Mouse (Mus musculus) midbrain, embryonic 10.5 days (tissue): Measurements from ENCODE around the gene Nxt1. TPM values are rescaled to one million over a fixed set of nuclear protein-coding genes. Genes with fewer than 3 reads are reported as not detected.

ENCODE experiments used
- DNase-seq: peaks from one replicate; pipeline ENCODE4 v3.0.0-alpha.2; 2017; ENCODE audit warnings: low spot score
- H3K27ac ChIP-seq: fragments of 300-500 bp; sonication (generic); replicated peaks from 2 replicates; pipeline ENCODE4 v1.5.1; 2016; ENCODE audit warnings: mild to moderate bottlenecking
- H3K27me3 ChIP-seq: fragments of 300-500 bp; sonication (generic); 2 replicates; pipeline ENCODE4 v1.6.1; 2016; ENCODE audit warnings: low read depth, mild to moderate bottlenecking; ENCODE audit not compliant: poor library complexity, severe bottlenecking
- H3K36me3 ChIP-seq: fragments of 300-500 bp; sonication (generic); 2 replicates; pipeline ENCODE4 v1.6.1; 2016; ENCODE audit warnings: mild to moderate bottlenecking, moderate library complexity
- H3K4me1 ChIP-seq: fragments of 300-500 bp; sonication (generic); 2 replicates; pipeline ENCODE4 v1.6.1; 2016
- H3K4me3 ChIP-seq: fragments of 300-500 bp; sonication (generic); 2 replicates; pipeline ENCODE4 v1.5.1; 2016; ENCODE audit warnings: mild to moderate bottlenecking, moderate library complexity
- H3K9me3 ChIP-seq: fragments of 300-500 bp; sonication (generic); replicated peaks from 2 replicates; pipeline ENCODE4 v1.6.1; 2016; ENCODE audit warnings: mild to moderate bottlenecking
- WGBS: fragments of 180-500 bp; shearing (Covaris S2); methylation state at CpG from one replicate; pipeline ENCODE4 v1.1.7; 2016; 5-methylcytosine and 5-hydroxymethylcytosine counted together
- polyA plus RNA-seq: library from polyadenylated mRNA; unstranded; fragments of >200 nt; fragmentation: Nextera tagmentation; extraction: Ambion mirVana; gene quantifications from 2 replicates; pipeline ENCODE4 v1.2.1, GENCODE M21; 2016

Gene Nxt1
- polyA plus RNA-seq, 1 experiment from 2014 or later, result 152 TPM

- Histone ChIP-seq H3K27ac (no peak overlapping the region), H3K4me1 (no peaks in the 10 kb centered on the region), H3K27me3 (no peaks in the 10 kb centered on the region), H3K4me3 (no peak overlapping the region), H3K36me3 (peaks cover 28% of the 10 kb centered on the region), H3K9me3 (no peaks in the 10 kb centered on the region)
- no peak for DNase-seq
- WGBS, result 81% methylated on average over 15 of the region's 15 CpGs
These were observed 34.2 kb downstream of the Nxt1 start for GRCm38 (mm10) chr2:148706409-148707201.

GRCm38 (mm10) chr2:148707202-148707530 is 34.8 kb downstream of the Nxt1 start:
- H3K27me3 ChIP-seq, result no peaks in the 10 kb centered on the region
- H3K36me3 ChIP-seq, result peaks cover 33% of the 10 kb centered on the region
- 66% methylated on average over 6 of the region's 6 CpGs for WGBS
- no peak for DNase-seq
- H3K4me3 ChIP-seq, result no peak overlapping the region
- no peak overlapping the region for H3K27ac ChIP-seq
- H3K9me3 ChIP-seq, result no peaks in the 10 kb centered on the region
- H3K4me1 ChIP-seq, result no peaks in the 10 kb centered on the region

GRCm38 (mm10) chr2:148712326-148712725 is 39.9 kb downstream of the Nxt1 start:
- 86% methylated on average over 3 of the region's 3 CpGs for WGBS
- no peak overlapping the region for H3K27ac ChIP-seq

GRCm38 (mm10) chr2:148717072-148717471 is 44.7 kb downstream of the Nxt1 start:
- DNase-seq, result no peak
- no peak overlapping the region for H3K27ac ChIP-seq
- peaks cover 8% of the 10 kb centered on the region for H3K4me1 ChIP-seq
- H3K9me3 ChIP-seq, result no peaks in the 10 kb centered on the region
- H3K27me3 ChIP-seq, result no peaks in the 10 kb centered on the region
- peaks cover 3% of the 10 kb centered on the region; the same call in 1 of the 2 replicates for H3K36me3 ChIP-seq
- H3K4me3 ChIP-seq, result no peak overlapping the region
- WGBS, result 65% methylated on average over 2 of the region's 2 CpGs

More at GRCm38 (mm10) chr2:148712326-148712725, 39.9 kb downstream of the Nxt1 start:
- peaks cover 5% of the 10 kb centered on the region for H3K4me1 ChIP-seq
- no peak for DNase-seq
- no peak overlapping the region for H3K4me3 ChIP-seq
- H3K27me3 ChIP-seq, result no peaks in the 10 kb centered on the region
- H3K36me3 ChIP-seq, result peaks cover 29% of the 10 kb centered on the region
- no peaks in the 10 kb centered on the region for H3K9me3 ChIP-seq

DNA sequence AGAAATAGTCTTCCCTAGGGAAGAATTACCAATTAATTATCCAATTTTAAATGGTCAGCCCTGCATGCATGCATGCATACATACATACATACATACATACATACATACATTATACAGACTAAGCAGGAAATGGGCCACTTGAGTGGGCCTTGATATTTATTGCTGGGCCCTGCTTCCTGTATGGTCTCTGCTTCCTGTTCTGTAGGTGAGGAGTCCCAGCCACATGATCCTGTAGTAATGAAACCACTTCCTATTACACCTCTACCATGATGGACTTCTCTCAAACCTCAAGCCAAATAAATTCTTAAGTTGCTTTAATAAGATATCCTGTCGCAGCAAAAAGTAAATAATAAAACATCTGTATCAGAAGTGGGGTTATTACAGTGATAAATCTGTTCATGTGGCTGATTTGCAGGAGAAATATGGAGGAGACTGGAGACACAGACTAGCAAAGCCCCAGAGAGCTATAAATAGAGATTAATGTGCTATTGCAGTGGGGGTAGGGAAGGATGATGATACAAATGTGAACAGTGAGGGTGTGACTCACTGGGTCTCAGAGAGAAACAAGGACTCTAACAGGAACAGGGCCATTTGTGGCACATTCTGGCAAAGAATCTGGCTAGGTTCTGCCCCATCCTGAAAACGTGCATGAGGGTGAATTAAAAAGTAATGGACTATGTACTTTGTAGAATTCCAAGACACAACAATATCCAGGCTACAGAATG is 47.0 kb downstream of the Nxt1 start:
- Histone ChIP-seq H3K9me3 (no peaks in the 10 kb centered on the region), H3K27me3 (no peaks in the 10 kb centered on the region), H3K4me3 (no peak overlapping the region), H3K27ac (no peak overlapping the region), H3K4me1 (peaks cover 8% of the 10 kb centered on the region), H3K36me3 (no peaks in the 10 kb centered on the region)
- WGBS, result 77% methylated on average over 2 of the region's 2 CpGs
- DNase-seq, result no peak

Other genes with a start within 250 kb of the Nxt1 start
- 4.7 and 5.5 TPM in 2 replicates for gene Cd93, start 229.0 kb upstream of the Nxt1 start, polyA plus RNA-seq
- gene Gzf1, start 8.4 kb downstream of the Nxt1 start, polyA plus RNA-seq, result 27.2 and 30.1 TPM in 2 replicates
- 7.5 and 13.6 TPM in 2 replicates for gene Napb, start 59.9 kb downstream of the Nxt1 start, polyA plus RNA-seq
- gene Cstl1, start 77.8 kb downstream of the Nxt1 start, polyA plus RNA-seq, result not detected in 2 replicates
- gene Cst11, start 98.9 kb downstream of the Nxt1 start, polyA plus RNA-seq, result not detected in 2 replicates
- gene 8030411F24Rik, start 109.4 kb downstream of the Nxt1 start, polyA plus RNA-seq, result not detected in 2 replicates
- not detected in 2 replicates for gene Cst12, start 116.8 kb downstream of the Nxt1 start, polyA plus RNA-seq
- gene Cst8, start 126.2 kb downstream of the Nxt1 start, polyA plus RNA-seq, result not detected in 2 replicates
- not detected in 2 replicates for gene Cst13, start 147.5 kb downstream of the Nxt1 start, polyA plus RNA-seq
- not detected in 2 replicates for gene Cst9, start 162.5 kb downstream of the Nxt1 start, polyA plus RNA-seq
- gene 9230104L09Rik, start 192.4 kb downstream of the Nxt1 start, polyA plus RNA-seq, result not detected in 2 replicates
- 291 and 331 TPM in 2 replicates for gene Cst3, start 203.1 kb downstream of the Nxt1 start, polyA plus RNA-seq